Mouse (Mus musculus) induced T-regulatory cell, adult 2 months (primary cell): ENCODE measurements around the gene Irgm1.
"Not testable (repeated sequence)": the region's sequence is repeated elsewhere in the genome, so short reads cannot be mapped to it uniquely, and the experiment has no call there.

Experiments
- DNase-seq: peaks from one replicate; pipeline ENCODE4 v3.0.0-alpha.2; 2012; ENCODE audit warnings: low read depth

Gene Irgm1

DNA sequence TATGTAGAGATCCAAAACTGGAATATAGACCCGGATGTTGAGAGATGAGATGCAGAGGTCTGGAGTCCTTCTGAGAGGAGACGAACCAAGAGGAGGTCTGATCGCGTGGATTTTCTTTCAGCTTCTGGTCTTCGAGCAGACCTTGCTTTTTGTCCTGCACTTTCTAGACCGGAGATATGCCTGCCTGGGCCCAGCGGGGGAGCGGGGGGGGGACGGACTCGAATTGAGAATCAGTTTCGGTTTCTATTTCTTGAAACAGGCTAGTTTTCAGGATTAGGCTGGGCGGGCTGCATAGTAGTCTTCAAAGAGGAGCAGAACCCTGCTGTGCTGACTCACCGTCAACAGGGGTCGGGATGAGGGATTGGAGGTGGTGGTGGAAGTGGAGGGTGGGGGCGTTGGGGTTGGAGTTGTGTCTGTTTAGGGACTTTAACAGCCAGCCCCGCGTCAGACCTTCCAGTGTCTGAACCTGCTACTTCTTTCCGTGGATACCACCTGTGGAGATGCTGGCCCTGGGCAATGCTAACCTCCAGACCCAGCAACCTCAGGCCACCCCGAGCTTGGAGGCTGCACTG is at the start of gene Irgm1:
Irgm1 (minus strand) TSS at position 483 of the 572 bp plus-strand sequence.
- DNase-seq, result peak; percentile 94

GRCm38 (mm10) chr11:48918380-48918779 is 46.9 kb upstream of the Irgm1 start:
- no peak for DNase-seq

GRCm38 (mm10) chr11:48913611-48914010 is 42.1 kb upstream of the Irgm1 start:
- no peak for DNase-seq

- DNase-seq, result no peak
Observed at GRCm38 (mm10) chr11:48908459-48908858, 37.0 kb upstream of the Irgm1 start.

DNA sequence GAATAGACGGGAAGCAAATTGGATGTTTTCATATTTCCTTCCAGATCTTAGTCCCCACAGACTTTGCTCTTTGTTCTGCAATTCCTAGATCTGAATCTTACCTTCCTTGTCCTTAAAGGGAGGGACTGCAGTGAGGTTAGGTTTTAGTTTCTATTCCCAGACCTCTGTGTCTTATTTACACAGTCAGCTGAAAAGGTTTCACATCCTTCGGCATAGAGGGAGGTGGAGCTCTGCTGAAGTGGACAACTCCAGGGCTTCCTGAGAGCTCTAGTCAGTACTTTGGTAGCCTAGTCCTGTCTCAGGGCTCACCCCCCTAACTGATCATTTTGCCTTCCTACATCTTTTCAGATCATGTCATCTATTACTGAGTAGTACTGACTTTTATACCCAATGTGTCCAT is 30.5 kb upstream of the Irgm1 start, which contains the start of gene Gm5431:
Gm5431 (minus strand) TSS at position 194 of the 400 bp plus-strand sequence.
- DNase-seq, result no peak

GRCm38 (mm10) chr11:48901567-48901930 is 30.1 kb upstream of the Irgm1 start:
- not testable (repeated sequence) for DNase-seq

GRCm38 (mm10) chr11:48900654-48901566 is 29.4 kb upstream of the Irgm1 start:
- DNase-seq, result not testable (repeated sequence)

DNA sequence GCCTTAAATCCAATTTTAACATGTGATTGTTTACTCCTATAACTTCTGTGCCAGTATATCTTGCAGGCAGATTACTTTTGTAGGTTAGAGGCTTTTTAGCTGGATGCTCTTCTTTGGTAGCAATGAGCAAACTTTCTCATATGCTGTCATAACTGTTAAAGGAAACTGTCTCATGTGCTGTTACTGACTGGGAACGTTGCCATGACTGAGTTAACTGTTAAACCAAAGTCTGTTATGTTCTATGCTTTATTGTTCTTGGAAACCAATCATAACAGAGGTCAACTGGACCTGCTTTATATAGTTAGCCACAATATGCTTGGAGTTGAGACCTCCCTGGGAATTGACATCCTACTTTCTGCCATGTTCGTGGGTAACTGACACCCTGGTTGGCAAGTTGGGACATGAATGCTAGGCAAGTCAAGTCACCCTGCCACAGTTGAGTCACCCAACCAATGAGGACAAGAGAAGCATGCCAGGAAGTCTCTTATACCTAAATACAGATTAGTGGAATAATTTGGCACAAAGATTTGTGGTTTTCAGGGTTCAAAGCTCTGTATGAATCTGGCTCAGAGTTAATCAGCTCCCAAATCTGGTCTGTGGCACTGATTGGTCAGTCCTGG is 27.4 kb upstream of the Irgm1 start:
- DNase-seq, result no peak

DNA sequence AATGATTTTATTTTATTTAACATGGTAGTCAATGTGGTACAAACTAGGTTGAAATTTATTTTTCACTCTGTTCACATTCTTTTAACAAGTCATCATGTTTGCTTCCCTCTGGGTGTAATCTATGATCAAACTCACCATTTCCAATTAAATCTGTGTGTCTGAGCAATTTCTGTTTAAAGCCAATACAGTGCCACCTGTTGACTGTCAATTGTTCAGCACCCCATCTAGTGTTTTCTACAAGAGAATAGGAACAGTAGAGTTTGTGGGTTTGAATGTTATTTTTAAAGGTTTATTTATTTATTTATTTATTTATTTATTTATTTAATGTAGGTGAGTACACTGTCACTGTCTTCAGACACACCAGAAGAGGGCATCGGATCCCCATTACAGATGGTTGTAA is 5.2 kb upstream of the Irgm1 start:
- peak; percentile 33 for DNase-seq

GRCm38 (mm10) chr11:48875343-48875837 is 3.9 kb upstream of the Irgm1 start:
- not testable (repeated sequence) for DNase-seq

DNA sequence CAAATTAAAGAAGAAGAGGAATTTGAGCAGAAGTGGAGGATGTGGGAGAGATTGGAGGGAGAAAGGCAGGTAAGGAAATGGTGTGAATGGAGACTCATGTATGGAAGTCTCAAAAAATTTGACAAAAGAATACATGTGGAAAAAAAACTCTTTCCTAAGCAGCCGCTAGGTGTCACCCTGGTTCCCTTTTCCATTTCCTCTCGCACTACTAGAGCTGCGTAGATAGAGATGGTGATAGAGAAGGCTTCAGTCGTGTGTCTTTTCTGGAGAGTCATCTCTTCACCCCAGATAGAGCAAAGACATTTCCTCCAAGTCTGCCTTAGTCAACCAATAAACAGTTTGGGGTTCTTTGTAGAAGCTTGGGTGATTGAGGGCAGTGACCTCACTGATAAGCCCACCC is 3.0 kb upstream of the Irgm1 start:
- peak; percentile 91 for DNase-seq

DNA sequence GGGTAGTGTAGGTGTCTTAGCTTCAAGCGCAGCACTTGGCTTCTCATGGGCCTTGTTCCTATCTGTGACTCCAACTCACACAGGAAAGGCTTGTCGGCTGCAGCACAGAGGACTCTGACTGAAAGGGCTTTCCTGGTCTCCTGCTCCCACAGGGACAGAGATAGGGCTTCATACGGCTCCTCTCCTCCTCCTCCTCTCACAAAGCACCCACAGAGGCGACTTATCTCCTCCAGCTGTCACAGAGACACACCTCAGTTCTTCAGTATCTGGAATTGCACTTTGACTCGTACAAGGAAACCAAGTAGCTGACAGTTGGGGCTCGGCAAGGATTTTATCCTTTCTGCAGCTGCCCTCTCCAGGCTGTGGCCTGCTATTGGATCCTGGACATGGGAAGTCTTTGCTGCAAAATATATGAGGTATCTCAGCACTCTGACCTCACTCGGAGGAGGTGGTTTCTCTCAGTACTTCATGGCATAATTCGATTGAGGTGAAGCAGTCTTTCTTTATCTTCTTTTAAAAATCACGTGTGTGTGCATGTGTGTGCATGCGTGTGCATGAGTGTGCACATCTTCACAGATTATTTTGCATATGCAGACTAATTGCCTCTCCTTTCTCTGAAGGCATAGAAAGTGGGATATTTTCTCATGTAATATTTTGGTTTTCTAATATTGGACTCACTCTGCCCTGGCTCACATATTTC is 2.3 kb upstream of the Irgm1 start:
- DNase-seq, result peak; percentile 52

- DNase-seq, result no peak
Observed at GRCm38 (mm10) chr11:48872695-48873300, 1.3 kb upstream of the Irgm1 start.

DNA sequence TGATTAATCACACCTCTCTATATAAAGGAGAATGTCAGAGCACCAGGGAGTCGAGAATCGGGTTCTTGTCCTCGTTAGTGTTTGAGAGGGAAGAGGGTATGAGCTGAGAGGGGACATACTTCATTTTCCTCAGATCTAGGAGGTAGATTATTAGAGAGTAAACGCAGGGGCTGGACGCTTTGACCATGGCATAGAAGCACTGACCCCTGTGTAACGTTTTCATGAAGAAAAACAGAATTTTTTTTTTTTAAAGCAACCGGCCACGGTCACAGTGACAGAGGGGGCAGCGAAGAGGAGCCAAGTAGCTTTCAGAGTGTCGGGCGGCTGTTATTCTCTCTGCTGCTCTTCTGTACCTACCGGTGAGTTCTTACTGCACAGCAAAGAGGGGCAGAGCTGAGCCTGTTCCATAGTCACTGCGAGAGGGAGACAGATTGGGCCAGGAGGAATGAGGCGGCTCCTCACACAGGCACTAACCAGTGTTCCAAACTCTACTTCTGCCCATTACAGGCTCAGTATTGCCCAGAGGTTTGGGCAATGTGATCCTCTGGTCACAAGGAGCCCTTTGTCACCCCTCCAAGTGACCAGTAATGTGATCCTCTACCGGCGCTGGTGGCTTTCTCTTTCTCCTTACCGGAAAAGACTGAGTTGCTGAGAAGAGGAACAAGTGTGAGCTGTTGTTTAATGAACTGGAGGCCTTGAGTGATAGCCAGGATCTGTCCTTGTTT is 496 bp upstream of the Irgm1 start:
- peak; percentile 79 for DNase-seq

DNA sequence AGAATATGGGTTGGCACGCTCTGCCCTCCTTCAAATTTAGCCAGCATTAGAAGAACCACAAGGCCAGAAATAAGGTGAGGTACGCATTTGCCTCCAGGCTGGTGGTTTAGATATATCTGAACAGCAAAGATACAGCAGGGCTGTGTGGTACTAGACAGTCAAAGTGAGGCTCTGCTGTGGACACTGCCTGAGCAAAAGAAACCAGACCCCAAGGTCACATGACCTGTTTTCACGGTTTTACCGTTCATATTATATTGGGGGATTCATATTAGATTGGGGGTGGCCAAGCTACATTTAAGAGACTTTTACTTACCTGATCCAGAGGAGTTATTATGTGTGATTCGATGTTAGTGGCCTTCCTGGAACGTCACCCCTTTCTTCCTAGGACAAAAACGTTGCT is 702 bp downstream of the Irgm1 start:
- no peak for DNase-seq

DNA sequence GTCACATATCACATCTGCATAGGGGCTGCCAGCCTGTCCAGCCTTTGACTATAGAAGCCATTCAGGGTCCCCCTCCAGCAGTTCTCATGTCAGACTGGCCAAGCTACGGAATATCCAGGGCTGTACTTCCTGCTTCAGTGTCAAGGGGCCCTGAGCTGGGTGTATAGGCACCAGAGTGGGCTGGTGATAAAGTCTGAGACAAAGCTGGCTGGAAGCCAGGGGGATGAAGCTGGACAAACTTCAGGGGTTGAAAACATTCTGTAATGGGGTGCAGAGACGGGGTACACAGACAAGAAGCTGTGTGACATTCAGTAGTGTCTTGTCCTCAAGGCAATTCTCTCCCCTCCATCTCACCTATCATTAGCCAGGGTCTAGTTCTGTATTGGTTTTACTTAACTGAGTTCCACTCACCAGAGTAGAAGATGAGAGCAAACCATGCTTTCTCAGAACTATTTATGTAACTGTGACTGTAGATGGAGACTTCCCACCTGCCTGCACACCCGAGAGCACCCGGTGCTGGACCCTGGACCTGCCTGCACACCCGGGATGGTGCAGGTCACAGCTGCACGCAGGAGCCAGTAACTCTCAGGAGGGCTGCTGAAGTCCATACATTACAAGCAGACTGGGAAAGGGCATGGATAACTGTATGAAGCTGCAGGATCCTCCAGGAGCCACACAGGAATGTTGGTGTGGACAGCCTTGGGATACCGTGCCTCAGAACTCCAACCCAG is 1.9 kb downstream of the Irgm1 start:
- peak; percentile 53 for DNase-seq

DNA sequence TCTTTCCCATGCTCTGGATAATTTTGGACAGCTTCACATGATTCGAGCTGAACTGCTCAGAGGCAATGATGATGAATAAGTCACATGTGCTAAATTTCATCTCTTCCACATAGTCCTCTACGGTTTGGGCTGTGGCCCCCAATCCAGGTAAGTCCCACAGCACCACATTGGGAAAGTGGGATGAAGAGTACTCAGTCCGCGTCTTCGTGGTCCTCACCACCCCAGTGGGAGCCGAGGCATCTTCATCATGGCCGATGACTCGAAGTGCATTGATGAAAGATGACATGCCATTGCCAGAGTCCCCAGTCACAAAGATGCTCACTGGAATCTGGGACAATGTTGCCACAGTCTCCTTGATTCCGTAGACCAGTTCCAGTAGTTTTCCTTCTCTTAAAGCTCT is 5.0 kb downstream of the Irgm1 start:
- DNase-seq, result no peak

DNA sequence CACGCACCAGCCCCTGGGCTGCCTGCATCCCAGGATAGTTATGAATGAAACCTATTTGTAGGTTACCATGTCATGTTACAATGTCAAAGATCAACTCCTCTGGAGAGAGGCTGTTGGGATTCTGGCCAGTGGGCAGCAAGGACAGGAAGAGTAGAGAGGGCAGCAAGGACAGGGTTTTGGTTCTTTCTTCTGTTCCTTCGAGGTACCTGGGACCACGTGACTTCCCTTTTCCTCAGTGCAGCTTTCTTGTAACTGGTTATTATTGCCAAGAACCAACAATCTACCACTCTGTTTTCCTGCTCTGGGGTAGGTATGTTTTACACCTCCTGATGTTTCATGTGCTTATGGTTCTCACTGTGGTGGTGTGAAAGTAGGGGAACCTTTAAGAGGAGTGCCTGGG is 7.7 kb downstream of the Irgm1 start:
- no peak for DNase-seq

- no peak for DNase-seq
Observed at GRCm38 (mm10) chr11:48862784-48863319, 8.6 kb downstream of the Irgm1 start.

GRCm38 (mm10) chr11:48859014-48859413 is 12.5 kb downstream of the Irgm1 start:
- DNase-seq, result peak; percentile 93
